Mouse (Mus musculus) thymus, adult 2 months (tissue): ENCODE data around the gene Cldn7. TPM values are rescaled to one million over a fixed set of nuclear protein-coding genes. Genes with fewer than 3 reads are reported as not detected.

Source experiments
- DNase-seq: peaks from one replicate; pipeline ENCODE4 v3.0.0; 2021
- H3K27ac ChIP-seq: fragments of 200-500 bp; 2 replicates; pipeline ENCODE4 v1.5.1; 2012; ENCODE audit warnings: low read length, control low read depth; ENCODE audit not compliant: control insufficient read depth, insufficient read depth
- H3K27me3 ChIP-seq: fragments of 200-500 bp; 2 replicates; pipeline ENCODE4 v1.6.1; 2012; ENCODE audit warnings: mild to moderate bottlenecking, low read length, moderate library complexity, mixed read lengths; ENCODE audit not compliant: control insufficient read depth, insufficient read depth
- H3K36me3 ChIP-seq: fragments of 200-500 bp; 2 replicates; pipeline ENCODE4 v1.6.1; 2012; ENCODE audit warnings: mild to moderate bottlenecking, low read length, moderate library complexity; ENCODE audit not compliant: control insufficient read depth, insufficient read depth
- H3K4me1 ChIP-seq: fragments of 200-500 bp; replicated peaks from 2 replicates; pipeline ENCODE4 v1.6.1; 2012; ENCODE audit warnings: low read length; ENCODE audit not compliant: control insufficient read depth, insufficient read depth
- H3K4me3 ChIP-seq: fragments of 200-500 bp; 2 replicates; pipeline ENCODE4 v1.5.1; 2012; ENCODE audit warnings: mild to moderate bottlenecking, low read length, control low read depth, moderate library complexity; ENCODE audit not compliant: control insufficient read depth, insufficient read depth
- CTCF ChIP-seq: fragments of 200-500 bp; IDR thresholded peaks from 2 replicates; pipeline ENCODE4 v1.5.1; 2012; ENCODE audit warnings: mild to moderate bottlenecking, control low read depth, low read length, moderate library complexity, borderline replicate concordance; ENCODE audit not compliant: control insufficient read depth, poor library complexity, insufficient read depth; ENCODE audit errors: extremely low read depth
- POLR2A ChIP-seq: fragments of 200-500 bp; IDR thresholded peaks from 2 replicates; pipeline ENCODE4 v1.6.1; 2012; ENCODE audit warnings: mild to moderate bottlenecking, low read length, control low read depth, moderate library complexity; ENCODE audit not compliant: control insufficient read depth, poor library complexity, insufficient read depth; ENCODE audit errors: extremely low read depth
- WGBS: fragments of 180-500 bp; shearing (Covaris S2); methylation state at CpG from one replicate; pipeline ENCODE4 v1.1.7; 2018; 5-methylcytosine and 5-hydroxymethylcytosine counted together
- polyA plus RNA-seq: library from polyadenylated mRNA; depleted of rRNA; stranded (reverse); fragments of >200 nt; gene quantifications from 2 replicates; pipeline ENCODE4 v1.2.3, GENCODE M21; 2012

The Cldn7 gene
- polyA plus RNA-seq, 1 experiment, result 6.0 TPM

- Histone ChIP-seq H3K27me3 (no peaks in the 10 kb centered on the region), H3K4me3 (peak within 1 kb of the TSS; percentile 57), H3K27ac (peak within 1 kb of the TSS; percentile 48), H3K4me1 (peaks cover 8% of the 10 kb centered on the region), H3K36me3 (peaks cover 29% of the 10 kb centered on the region)
- TF ChIP-seq POLR2A, result peak; percentile 61
- no peak for TF ChIP-seq CTCF
- WGBS, result under 1% methylated on average over 40 of the region's 40 CpGs
- peak; percentile 92 for DNase-seq
Measured at GRCm38 (mm10) chr11:69990850-69991691, 26.5 kb downstream of the Cldn7 start, which contains the start of gene Gabarap. Gene Gabarap (plus strand): TSS chr11:69991143.

GRCm38 (mm10) chr11:69991711-69992110 lies 27.1 kb downstream of the Cldn7 start:
- Histone ChIP-seq H3K27ac (peak overlapping the region; percentile 24), H3K27me3 (no peaks in the 10 kb centered on the region), H3K36me3 (peaks cover 23% of the 10 kb centered on the region), H3K4me1 (peaks cover 8% of the 10 kb centered on the region), H3K4me3 (peak overlapping the region; percentile 57)
- TF ChIP-seq CTCF, result no peak
- no peak; the same call in 1 of the 2 replicates for TF ChIP-seq POLR2A
- under 1% methylated on average over 15 of the region's 15 CpGs for WGBS
- DNase-seq, result no peak

- H3K27me3 ChIP-seq, result no peaks in the 10 kb centered on the region
- H3K4me1 ChIP-seq, result peaks cover 9% of the 10 kb centered on the region
- H3K36me3 ChIP-seq, result peaks cover 21% of the 10 kb centered on the region
- H3K27ac ChIP-seq, result no peak overlapping the region
- WGBS, result 83% methylated on average over 10 of the region's 10 CpGs
- no peak for DNase-seq
- TF ChIP-seq POLR2A, result no peak
- no peak for TF ChIP-seq CTCF
- H3K4me3 ChIP-seq, result no peak overlapping the region
Measured at GRCm38 (mm10) chr11:69992396-69992795, 27.8 kb downstream of the Cldn7 start.

GRCm38 (mm10) chr11:69992932-69993331 lies 28.4 kb downstream of the Cldn7 start:
- TF ChIP-seq POLR2A (no peak), CTCF (no peak)
- 95% methylated on average over 3 of the region's 3 CpGs for WGBS
- DNase-seq, result no peak
- H3K4me3 ChIP-seq, result no peak overlapping the region
- no peaks in the 10 kb centered on the region for H3K27me3 ChIP-seq
- H3K4me1 ChIP-seq, result peaks cover 11% of the 10 kb centered on the region
- H3K36me3 ChIP-seq, result peaks cover 19% of the 10 kb centered on the region
- no peak overlapping the region for H3K27ac ChIP-seq

- Histone ChIP-seq H3K4me1 (peaks cover 11% of the 10 kb centered on the region), H3K36me3 (peaks cover 19% of the 10 kb centered on the region), H3K27ac (no peak overlapping the region), H3K27me3 (no peaks in the 10 kb centered on the region), H3K4me3 (no peak overlapping the region)
- 91% methylated on average over 11 of the region's 11 CpGs for WGBS
- no peak for DNase-seq
- TF ChIP-seq POLR2A, result no peak
- no peak for TF ChIP-seq CTCF
Measured at GRCm38 (mm10) chr11:69994401-69995090, 30.0 kb downstream of the Cldn7 start.

- peak; percentile 73; the same call in 1 of the 2 replicates for TF ChIP-seq POLR2A
- TF ChIP-seq CTCF, result peak; percentile 86
- Histone ChIP-seq H3K4me1 (peaks cover 15% of the 10 kb centered on the region), H3K27ac (peak within 1 kb of the TSS; percentile 91), H3K36me3 (peaks cover 17% of the 10 kb centered on the region), H3K4me3 (peak within 1 kb of the TSS; percentile 88), H3K27me3 (no peaks in the 10 kb centered on the region)
- peak; percentile 99 for DNase-seq
- under 1% methylated on average over 36 of the region's 36 CpGs for WGBS
Measured at GRCm38 (mm10) chr11:69995391-69995960, 30.9 kb downstream of the Cldn7 start, which contains the start of gene Phf23. Gene Phf23 (plus strand): TSS chr11:69995777.
